Mouse (Mus musculus) kidney, postnatal 4 days (tissue): ENCODE measurements around the gene Ogdh.
"Not testable (repeated sequence)": the region's sequence is repeated elsewhere in the genome, so short reads cannot be mapped to it uniquely, and the experiment has no call there.

ENCODE experiments used
- DNase-seq, 2 experiments: peaks; one replicate each; pipeline ENCODE4 v3.0.0; 2021; ENCODE audit warnings: mixed read lengths in 2 of 2

The Ogdh gene

GRCm38 (mm10) chr11:6367156-6367555, 75.7 kb downstream of the Ogdh start:
- no peak for DNase-seq

- not testable (repeated sequence) for DNase-seq
Measured at GRCm38 (mm10) chr11:6367986-6368385, 76.6 kb downstream of the Ogdh start.

GRCm38 (mm10) chr11:6371376-6372155, 80.1 kb downstream of the Ogdh start:
- no peak for DNase-seq

- no peak for DNase-seq
Measured at GRCm38 (mm10) chr11:6372784-6373183, 81.4 kb downstream of the Ogdh start.

- DNase-seq: no peak
Measured at GRCm38 (mm10) chr11:6380916-6381315, 89.5 kb downstream of the Ogdh start.

GRCm38 (mm10) chr11:6388126-6388725, 96.8 kb downstream of the Ogdh start:
- DNase-seq: no peak

- DNase-seq: peak; percentile 97 to 98
Measured at GRCm38 (mm10) chr11:6388726-6389413, 97.4 kb downstream of the Ogdh start, which contains the start of gene Zmiz2. TSS of gene Zmiz2 (plus strand) at chr11:6389074.

GRCm38 (mm10) chr11:6389483-6389921, 98.1 kb downstream of the Ogdh start:
- peak; percentile 39 to 54 for DNase-seq

GRCm38 (mm10) chr11:6390376-6391053, 99.1 kb downstream of the Ogdh start:
- DNase-seq: no peak

- no peak for DNase-seq
Measured at GRCm38 (mm10) chr11:6391516-6392276, 100.3 kb downstream of the Ogdh start.

- no peak for DNase-seq
Measured at GRCm38 (mm10) chr11:6392857-6393256, 101.4 kb downstream of the Ogdh start.

- DNase-seq: no peak
Measured at GRCm38 (mm10) chr11:6393866-6394265, 102.4 kb downstream of the Ogdh start.

- no peak for DNase-seq
Measured at GRCm38 (mm10) chr11:6395565-6395964, 104.1 kb downstream of the Ogdh start.

- DNase-seq: no peak
Measured at GRCm38 (mm10) chr11:6398141-6398540, 106.7 kb downstream of the Ogdh start.

GRCm38 (mm10) chr11:6402515-6403510, 111.4 kb downstream of the Ogdh start:
- DNase-seq: peak; percentile 84 to 87

GRCm38 (mm10) chr11:6403830-6404405, 112.5 kb downstream of the Ogdh start:
- no peak for DNase-seq

GRCm38 (mm10) chr11:6404699-6405566, 113.5 kb downstream of the Ogdh start:
- peak in 1 of 2 experiments; percentile 40 for DNase-seq

- DNase-seq: peak; percentile 66 to 74
Measured at GRCm38 (mm10) chr11:6405591-6406081, 114.2 kb downstream of the Ogdh start.
